Mouse (Mus musculus) megakaryocyte, embryonic 14.5 days (primary cell): ENCODE measurements around the gene Sema6c.

Experiments used
- FLI1 ChIP-seq: IDR thresholded peaks from 2 replicates; pipeline ENCODE4 v1.6.1; 2012; ENCODE audit warnings: low read length, inconsistent platforms, mixed read lengths
- GATA1 ChIP-seq: IDR thresholded peaks from 3 replicates; pipeline ENCODE4 v1.6.1; 2012; ENCODE audit warnings: mixed read lengths, low read length, inconsistent platforms, borderline replicate concordance

- TF ChIP-seq GATA1 (no peak), FLI1 (no peak)
These were observed 3.9 kb downstream of the Sema6c start for GRCm38 (mm10) chr3:95164256-95164550.
